Mouse (Mus musculus): Measurements from ENCODE around the gene Bcan. TPM values are rescaled to one million over a fixed set of nuclear protein-coding genes. Genes with fewer than 3 reads are reported as not detected.

Gene Bcan
- polyA plus RNA-seq, 1 experiment, result 0.28 TPM

GRCm38 (mm10) chr3:87944838-87945600 is 55.0 kb downstream of the Bcan start:
- no peak for DNase-seq (ENCODE audit: low spot score)

GRCm38 (mm10) chr3:87943586-87943985 is 56.4 kb downstream of the Bcan start:
- DNase-seq (ENCODE audit: low spot score), result no peak

GRCm38 (mm10) chr3:87942471-87942870 is 57.6 kb downstream of the Bcan start:
- no peak for DNase-seq (ENCODE audit: low spot score)

DNA sequence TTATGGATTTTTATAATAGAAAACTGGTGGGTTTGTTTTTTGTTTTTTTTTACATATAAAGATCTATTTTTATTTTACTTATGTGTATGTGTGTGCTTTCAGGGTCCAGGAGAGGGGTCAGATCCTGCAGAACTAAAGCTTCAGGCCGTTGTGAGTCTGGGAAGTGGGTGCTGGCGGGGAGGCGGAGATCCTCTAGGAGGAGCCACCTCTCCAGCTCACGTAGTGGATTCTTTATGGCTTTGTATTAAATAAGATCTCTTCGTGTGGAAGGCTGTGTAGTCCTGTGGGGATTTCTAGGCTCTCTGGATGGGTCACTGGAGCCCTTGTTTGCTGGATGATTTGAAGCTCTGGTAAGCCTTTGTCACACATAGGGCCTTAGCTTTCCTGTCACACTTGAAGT is 59.4 kb downstream of the Bcan start:
- no peak for DNase-seq (ENCODE audit: low spot score)

Other genes with a start within 250 kb of the Bcan start
- 2.7 and 3.5 TPM in 2 replicates for gene Ntrk1, start 205.1 kb downstream of the Bcan start, polyA plus RNA-seq (2012; rRNA removed)
- 0.73 and 0.80 TPM in 2 replicates for gene Insrr, start 203.3 kb downstream of the Bcan start, polyA plus RNA-seq (2012; rRNA removed)
- gene Pear1, start 175.9 kb downstream of the Bcan start, polyA plus RNA-seq (2012; rRNA removed), result 21.1 and 26.5 TPM in 2 replicates
- gene Sh2d2a, start 153.5 kb downstream of the Bcan start, polyA plus RNA-seq (2012; rRNA removed), result 0.65 and 0.87 TPM in 2 replicates
- gene Prcc, start 114.6 kb downstream of the Bcan start, polyA plus RNA-seq (2012; rRNA removed), result 26.2 and 30.0 TPM in 2 replicates
- gene Hdgf, start 93.9 kb downstream of the Bcan start, polyA plus RNA-seq (2012; rRNA removed), result 151 and 152 TPM in 2 replicates
- gene Mrpl24, start 80.7 kb downstream of the Bcan start, polyA plus RNA-seq (2012; rRNA removed), result 120 and 132 TPM in 2 replicates
- gene Isg20l2, start 69.9 kb downstream of the Bcan start, polyA plus RNA-seq (2012; rRNA removed), result 22.8 and 24.0 TPM in 2 replicates
- 28.4 and 33.2 TPM in 2 replicates for gene Rrnad1, start 69.5 kb downstream of the Bcan start, polyA plus RNA-seq (2012; rRNA removed)
- 0.91 and 1.4 TPM in 2 replicates for gene Crabp2, start 51.6 kb downstream of the Bcan start, polyA plus RNA-seq (2012; rRNA removed)
- 3.7 and 5.3 TPM in 2 replicates for gene Nes, start 29.2 kb downstream of the Bcan start, polyA plus RNA-seq (2012; rRNA removed)
- 0.06 TPM in 1 of 2 replicates, not detected in the other for gene Hapln2, start 27.4 kb upstream of the Bcan start, polyA plus RNA-seq (2012; rRNA removed)
- gene Gpatch4, start 42.9 kb upstream of the Bcan start, polyA plus RNA-seq (2012; rRNA removed), result 5.6 and 9.7 TPM in 2 replicates
- 90.2 and 91.1 TPM in 2 replicates for gene Naxe, start 58.3 kb upstream of the Bcan start, polyA plus RNA-seq (2012; rRNA removed)
- gene Ttc24, start 78.1 kb upstream of the Bcan start, polyA plus RNA-seq (2012; rRNA removed), result not detected in 2 replicates
- 2.0 and 2.6 TPM in 2 replicates for gene Iqgap3, start 81.7 kb upstream of the Bcan start, polyA plus RNA-seq (2012; rRNA removed)
- gene Mef2d, start 142.1 kb upstream of the Bcan start, polyA plus RNA-seq (2012; rRNA removed), result 34.6 and 51.0 TPM in 2 replicates

Measured in urinary bladder, adult 2 months (tissue).